Mouse (Mus musculus): Measurements from ENCODE around the gene Sipa1l3. TPM values are rescaled to one million over a fixed set of nuclear protein-coding genes. Genes with fewer than 3 reads are reported as not detected.

Gene Sipa1l3
- polyA plus RNA-seq, 1 experiment, result 71.5 TPM

GRCm38 (mm10) chr7:29279261-29279660 is 239.2 kb downstream of the Sipa1l3 start:
- no peak overlapping the region for H3K27ac ChIP-seq (ENCODE audit: control insufficient read depth, insufficient read depth, low read depth, low read length)
- peaks cover 11% of the 10 kb centered on the region for H3K4me1 ChIP-seq (ENCODE audit: control insufficient read depth, insufficient read depth, low read length)
- no peaks in the 10 kb centered on the region for H3K36me3 ChIP-seq (ENCODE audit: control insufficient read depth, insufficient read depth, low read length)
- H3K27me3 ChIP-seq (ENCODE audit: control insufficient read depth, insufficient read depth, low read length), result no peaks in the 10 kb centered on the region
- TF ChIP-seq POLR2A (IDR thresholded peaks at IDR 0.05; ENCODE audit: control insufficient read depth, low read depth, low read length) (no peak), CTCF (IDR thresholded peaks at IDR 0.05; ENCODE audit: control insufficient read depth, insufficient read depth, insufficient replicate concordance, low read depth, low read length) (no peak)
- peak overlapping the region; percentile 59; the same call in 1 of the 2 replicates for H3K4me3 ChIP-seq (ENCODE audit: control insufficient read depth, low read depth, low read length)

GRCm38 (mm10) chr7:29277510-29277909 is 240.9 kb downstream of the Sipa1l3 start:
- no peak overlapping the region for H3K27ac ChIP-seq (ENCODE audit: control insufficient read depth, insufficient read depth, low read depth, low read length)
- TF ChIP-seq CTCF (IDR thresholded peaks at IDR 0.05; ENCODE audit: control insufficient read depth, insufficient read depth, insufficient replicate concordance, low read depth, low read length) (no peak), POLR2A (IDR thresholded peaks at IDR 0.05; ENCODE audit: control insufficient read depth, low read depth, low read length) (no peak)
- no peaks in the 10 kb centered on the region for H3K27me3 ChIP-seq (ENCODE audit: control insufficient read depth, insufficient read depth, low read length)
- no peak overlapping the region for H3K4me3 ChIP-seq (ENCODE audit: control insufficient read depth, low read depth, low read length)
- H3K4me1 ChIP-seq (ENCODE audit: control insufficient read depth, insufficient read depth, low read length), result peaks cover 9% of the 10 kb centered on the region
- H3K36me3 ChIP-seq (ENCODE audit: control insufficient read depth, insufficient read depth, low read length), result no peaks in the 10 kb centered on the region

- TF ChIP-seq CTCF (IDR thresholded peaks at IDR 0.05; ENCODE audit: control insufficient read depth, insufficient read depth, insufficient replicate concordance, low read depth, low read length), result no peak
- TF ChIP-seq POLR2A (IDR thresholded peaks at IDR 0.05; ENCODE audit: control insufficient read depth, low read depth, low read length), result no peak
- no peak overlapping the region for H3K27ac ChIP-seq (ENCODE audit: control insufficient read depth, insufficient read depth, low read depth, low read length)
These were observed 241.7 kb downstream of the Sipa1l3 start for GRCm38 (mm10) chr7:29276715-29277114.

GRCm38 (mm10) chr7:29271687-29272465 is 246.6 kb downstream of the Sipa1l3 start:
- TF ChIP-seq CTCF (IDR thresholded peaks at IDR 0.05; ENCODE audit: control insufficient read depth, insufficient read depth, insufficient replicate concordance, low read depth, low read length), result no peak
- no peak for TF ChIP-seq POLR2A (IDR thresholded peaks at IDR 0.05; ENCODE audit: control insufficient read depth, low read depth, low read length)
- Histone ChIP-seq H3K4me3 (ENCODE audit: control insufficient read depth, low read depth, low read length) (no peak overlapping the region), H3K27me3 (ENCODE audit: control insufficient read depth, insufficient read depth, low read length) (no peaks in the 10 kb centered on the region), H3K4me1 (ENCODE audit: control insufficient read depth, insufficient read depth, low read length) (peaks cover 4% of the 10 kb centered on the region), H3K36me3 (ENCODE audit: control insufficient read depth, insufficient read depth, low read length) (no peaks in the 10 kb centered on the region; the same call in none of the 2 replicates), H3K27ac (ENCODE audit: control insufficient read depth, insufficient read depth, low read depth, low read length) (no peak overlapping the region)

More at GRCm38 (mm10) chr7:29276715-29277114, 241.7 kb downstream of the Sipa1l3 start:
- H3K27me3 ChIP-seq (ENCODE audit: control insufficient read depth, insufficient read depth, low read length), result no peaks in the 10 kb centered on the region
- no peak overlapping the region for H3K4me3 ChIP-seq (ENCODE audit: control insufficient read depth, low read depth, low read length)
- H3K4me1 ChIP-seq (ENCODE audit: control insufficient read depth, insufficient read depth, low read length), result peaks cover 9% of the 10 kb centered on the region
- no peaks in the 10 kb centered on the region; the same call in 1 of the 2 replicates for H3K36me3 ChIP-seq (ENCODE audit: control insufficient read depth, insufficient read depth, low read length)

- Histone ChIP-seq H3K4me1 (ENCODE audit: control insufficient read depth, insufficient read depth, low read length) (peaks cover 4% of the 10 kb centered on the region), H3K36me3 (ENCODE audit: control insufficient read depth, insufficient read depth, low read length) (no peaks in the 10 kb centered on the region; the same call in none of the 2 replicates), H3K4me3 (ENCODE audit: control insufficient read depth, low read depth, low read length) (no peak overlapping the region), H3K27ac (ENCODE audit: control insufficient read depth, insufficient read depth, low read depth, low read length) (no peak overlapping the region), H3K27me3 (ENCODE audit: control insufficient read depth, insufficient read depth, low read length) (no peaks in the 10 kb centered on the region)
- TF ChIP-seq POLR2A (IDR thresholded peaks at IDR 0.05; ENCODE audit: control insufficient read depth, low read depth, low read length), result no peak
- no peak for TF ChIP-seq CTCF (IDR thresholded peaks at IDR 0.05; ENCODE audit: control insufficient read depth, insufficient read depth, insufficient replicate concordance, low read depth, low read length)
These were observed 248.0 kb downstream of the Sipa1l3 start for GRCm38 (mm10) chr7:29270445-29270844.

Other genes starting within 250 kb of the Sipa1l3 start
- gene Spint2, start 236.7 kb downstream of the Sipa1l3 start, polyA plus RNA-seq (2012; rRNA removed), result 146 and 160 TPM in 2 replicates
- gene Ppp1r14a, start 229.3 kb downstream of the Sipa1l3 start, polyA plus RNA-seq (2012; rRNA removed), result 11.3 and 11.9 TPM in 2 replicates
- 8.0 and 8.6 TPM in 2 replicates for gene Dpf1, start 214.7 kb downstream of the Sipa1l3 start, polyA plus RNA-seq (2012; rRNA removed)
- gene Catsperg2, start 208.4 kb upstream of the Sipa1l3 start, polyA plus RNA-seq (2012; rRNA removed), result 110 and 173 TPM in 2 replicates
- 1.1 TPM in 2 replicates for gene Zfp84, start 249.9 kb upstream of the Sipa1l3 start, polyA plus RNA-seq (2012; rRNA removed)

All from testis, adult 2 months (tissue).